Mouse (Mus musculus) adrenal gland, adult 2 months (tissue): ENCODE data around the gene Trip10. TPM values are rescaled to one million over a fixed set of nuclear protein-coding genes. Genes with fewer than 3 reads are reported as not detected.
"Not testable (repeated sequence)": the region's sequence is repeated elsewhere in the genome, so short reads cannot be mapped to it uniquely, and the experiment has no call there.

Experiments used
- DNase-seq: peaks from one replicate; pipeline ENCODE4 v3.0.0; 2021
- polyA plus RNA-seq: library from polyadenylated mRNA; depleted of rRNA; stranded (reverse); fragments of >200 nt; gene quantifications from 2 replicates; pipeline ENCODE4 v1.2.3, GENCODE M21; 2012
- total RNA-seq, 2 experiments: library from RNA; stranded (reverse); gene quantifications; 2 replicates each; pipeline ENCODE4 v1.2.3; 2021

Gene Trip10
- total and polyA plus RNA-seq, 3 experiments: 28.2 to 51.5 (median 44.5) TPM

GRCm38 (mm10) chr17:57264164-57264563 lies 14.9 kb downstream of the Trip10 start:
- no peak for DNase-seq

- DNase-seq: peak; percentile 94
Measured at GRCm38 (mm10) chr17:57264972-57265945, 16.0 kb downstream of the Trip10 start.

DNA sequence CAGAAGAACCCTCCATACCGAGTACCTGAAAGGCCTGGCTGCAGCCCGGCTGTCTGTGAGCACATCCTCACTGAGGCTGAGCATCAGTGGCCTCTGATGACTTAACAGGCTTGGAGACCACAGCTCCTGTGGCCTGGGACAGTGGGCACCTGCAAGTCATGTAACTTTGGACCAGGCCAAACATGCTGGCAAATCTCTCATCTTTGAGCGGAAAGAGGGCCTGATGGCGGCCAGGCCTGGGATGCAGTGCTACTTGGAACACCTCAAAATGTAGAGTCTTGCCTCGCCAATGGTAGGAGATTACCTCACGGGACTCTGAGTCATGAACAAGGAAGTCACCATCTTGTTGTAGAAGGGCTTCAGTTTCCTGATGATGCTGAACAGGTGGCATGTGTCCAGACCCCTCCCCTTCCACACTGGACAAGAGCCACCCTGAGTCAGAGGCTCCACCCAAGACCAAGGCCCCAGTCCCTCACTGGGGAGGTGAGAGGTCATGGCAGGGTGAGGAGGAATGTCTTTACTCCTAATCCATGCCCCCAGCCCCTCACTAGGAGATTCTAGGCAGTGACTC lies 18.4 kb downstream of the Trip10 start:
- DNase-seq: peak; percentile 69

DNA sequence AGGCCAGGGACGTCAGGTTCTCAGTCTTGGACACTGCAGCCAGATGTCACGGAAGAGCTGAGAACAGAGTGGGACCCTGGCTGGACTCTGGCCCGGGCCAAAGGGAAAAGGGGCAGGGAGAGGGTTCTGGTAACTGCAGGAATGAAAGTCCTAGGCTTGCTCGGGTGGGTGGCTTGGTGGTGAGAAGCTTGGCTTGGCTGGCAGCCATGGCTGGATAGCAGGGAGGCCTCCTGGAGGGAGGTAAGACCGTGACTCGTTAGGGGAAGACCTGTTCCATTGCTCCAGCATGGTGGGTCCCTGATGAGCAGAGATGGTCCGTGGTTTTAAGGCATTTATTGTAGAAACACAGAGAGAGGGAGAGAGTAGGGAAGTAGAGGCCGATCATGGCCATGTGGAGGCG lies 22.0 kb downstream of the Trip10 start:
- no peak for DNase-seq

DNA sequence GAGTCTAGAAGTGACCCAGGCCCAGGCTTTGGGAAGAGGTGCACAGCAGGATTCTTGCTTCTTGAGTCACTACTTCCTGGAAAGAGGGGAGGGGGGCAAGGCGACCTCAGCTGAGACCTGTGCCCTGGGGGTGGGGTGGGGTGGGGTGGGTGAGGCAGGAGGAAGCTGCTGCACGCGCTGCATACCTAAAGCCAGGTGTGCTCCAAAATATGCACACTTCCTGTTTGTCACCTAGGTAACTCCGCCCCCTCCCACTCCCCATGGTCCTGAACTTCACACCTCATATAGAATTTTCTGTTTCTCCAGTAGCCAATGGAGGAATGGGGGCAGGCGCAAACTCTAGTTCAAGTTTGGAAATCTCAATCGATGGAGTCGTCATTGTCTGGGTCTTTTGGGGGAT lies 24.6 kb downstream of the Trip10 start:
- DNase-seq: no peak

GRCm38 (mm10) chr17:57274686-57275085 lies 25.4 kb downstream of the Trip10 start:
- no peak for DNase-seq

DNA sequence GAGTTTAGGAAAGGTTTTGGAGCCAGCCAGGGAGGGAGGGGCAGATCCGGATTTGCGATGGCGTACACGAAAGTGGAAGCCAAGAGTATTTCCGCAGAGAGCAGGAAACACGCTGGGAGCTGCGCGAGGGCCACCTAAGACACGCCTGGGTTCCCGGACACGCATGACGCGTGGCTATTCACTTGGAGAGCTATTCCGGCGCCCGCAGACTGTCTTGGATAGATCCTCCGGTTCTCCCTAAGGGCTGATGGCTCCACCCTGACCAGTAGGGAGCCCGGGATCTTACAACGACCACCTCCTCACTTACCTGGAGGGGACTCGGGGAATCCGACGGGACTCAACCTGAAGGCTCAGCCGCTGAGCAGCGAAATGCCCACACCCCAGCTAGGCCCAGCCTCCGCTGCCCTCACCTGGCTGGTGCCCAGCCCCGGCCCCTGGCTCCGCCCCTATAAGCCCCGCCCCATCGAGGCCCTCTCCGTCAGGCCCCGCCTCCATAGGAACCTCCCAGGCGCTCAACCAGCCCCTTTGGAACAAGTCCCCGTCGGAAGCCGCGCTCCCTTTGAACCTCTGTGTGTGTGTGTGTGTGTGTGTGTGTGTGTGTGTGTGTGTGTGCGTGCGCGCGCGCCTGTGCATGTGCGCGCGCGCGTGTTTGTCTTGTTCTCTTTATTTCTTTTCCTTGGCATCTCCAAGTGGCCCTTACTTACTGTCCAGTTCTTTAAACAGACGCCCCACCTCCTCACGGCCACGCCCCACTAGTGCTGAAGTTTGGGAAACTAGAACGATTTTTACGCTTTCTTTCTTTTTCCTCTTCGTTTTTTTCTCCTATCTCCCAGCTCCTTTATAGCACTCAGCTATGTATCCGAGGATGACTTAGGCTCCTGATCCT lies 26.1 kb downstream of the Trip10 start:
- DNase-seq: peak; percentile 97

DNA sequence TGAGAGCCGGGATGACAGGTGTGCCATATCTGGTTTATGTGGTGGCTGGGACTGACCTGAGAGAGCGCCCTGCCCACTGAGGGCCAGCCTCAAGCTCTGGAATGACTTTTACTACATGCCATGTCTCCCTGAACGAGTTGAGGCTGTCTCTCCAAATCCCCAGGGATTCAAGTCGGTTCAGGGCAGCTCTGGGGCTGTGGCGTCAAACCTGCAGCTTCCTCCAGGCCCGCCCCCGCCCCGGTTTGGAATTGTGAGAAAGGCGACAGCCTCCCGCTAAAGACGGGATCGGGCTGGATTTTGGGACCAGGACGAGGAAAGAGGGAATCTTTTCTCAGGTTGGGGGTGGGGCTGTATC lies 26.7 kb downstream of the Trip10 start:
- DNase-seq: peak; percentile 49

DNA sequence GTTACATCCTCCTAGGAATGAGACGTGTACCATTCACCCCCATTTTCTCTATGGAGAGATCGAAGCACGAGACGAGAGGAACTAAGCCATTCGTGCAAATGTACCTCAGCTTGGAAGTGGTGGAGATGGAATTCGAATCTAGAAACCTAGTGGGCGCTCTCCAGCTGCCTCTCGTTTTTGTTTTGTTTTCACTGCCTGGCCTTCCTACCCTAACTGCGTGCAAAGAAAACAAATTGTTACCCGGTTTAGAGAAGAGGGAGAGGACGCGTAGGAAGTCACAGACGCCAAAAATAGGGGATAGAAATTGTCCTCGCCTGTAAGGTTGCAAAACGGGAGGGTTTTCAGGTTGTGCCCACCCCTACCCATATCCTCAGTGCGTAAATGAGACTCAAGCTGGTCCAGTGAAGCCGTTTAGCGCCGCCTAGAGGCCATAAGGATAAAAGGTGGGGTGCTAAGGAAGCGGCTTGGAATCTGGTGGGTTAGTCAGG lies 27.4 kb downstream of the Trip10 start:
- DNase-seq: peak; percentile 85

GRCm38 (mm10) chr17:57277598-57278261 lies 28.5 kb downstream of the Trip10 start:
- not testable (repeated sequence) for DNase-seq

DNA sequence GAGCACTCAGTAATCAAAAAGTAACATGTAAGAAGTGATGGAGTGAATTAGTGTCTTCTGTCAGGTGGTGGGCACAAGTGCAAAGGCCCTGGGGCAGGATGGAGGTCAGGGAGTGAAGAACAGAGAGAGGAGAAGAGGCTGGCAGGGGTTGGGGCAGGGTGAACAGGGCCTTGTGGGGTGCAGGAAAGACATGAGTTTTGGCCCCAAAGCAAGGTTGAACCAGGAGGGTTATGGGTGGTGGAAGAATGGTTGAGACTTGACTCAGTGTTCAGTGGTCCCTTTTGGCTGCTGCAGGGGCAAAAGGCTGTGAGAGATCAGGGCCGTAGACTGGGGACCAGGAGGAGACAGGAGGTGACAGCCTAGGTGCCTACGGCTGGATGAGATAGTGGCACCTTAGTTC lies 29.3 kb downstream of the Trip10 start:
- no peak for DNase-seq

GRCm38 (mm10) chr17:57278943-57279590 lies 29.8 kb downstream of the Trip10 start, which contains the start of gene Vav1:
TSS of gene Vav1 (plus strand) at chr17:57279100.
- DNase-seq: peak; percentile 36

DNA sequence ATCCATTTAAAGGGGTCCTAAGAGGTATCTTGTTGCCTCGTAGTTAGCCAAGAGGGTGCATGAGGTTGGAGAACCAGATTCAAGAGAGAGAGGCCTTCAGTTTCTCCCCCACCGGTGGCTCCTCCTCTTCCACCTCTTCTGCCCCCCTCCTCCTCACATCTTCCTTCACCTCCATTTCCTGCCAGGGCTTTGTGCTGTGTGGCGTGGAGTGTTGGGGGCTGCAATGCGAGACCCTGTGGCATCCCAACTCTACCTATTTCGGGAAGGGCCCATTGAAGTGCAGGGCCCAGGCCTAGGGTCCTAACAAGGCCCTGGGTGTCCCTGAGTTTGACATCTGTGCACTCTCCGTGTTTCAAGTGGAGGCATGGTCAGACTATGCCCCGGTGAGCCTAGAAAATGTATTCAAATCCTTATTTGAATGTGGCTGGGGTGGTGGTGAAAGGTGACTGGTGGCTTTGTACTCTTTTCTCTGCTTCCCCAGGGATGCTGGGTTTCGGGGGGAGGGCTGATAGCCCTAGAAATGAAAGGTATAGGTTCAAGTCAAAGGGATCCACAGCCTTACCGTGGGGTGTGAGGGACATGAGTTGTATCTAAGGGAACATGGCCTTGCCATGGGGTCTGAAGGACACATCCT lies 30.5 kb downstream of the Trip10 start:
- DNase-seq: no peak

- no peak for DNase-seq
Measured at GRCm38 (mm10) chr17:57280411-57280810, 31.2 kb downstream of the Trip10 start.

DNA sequence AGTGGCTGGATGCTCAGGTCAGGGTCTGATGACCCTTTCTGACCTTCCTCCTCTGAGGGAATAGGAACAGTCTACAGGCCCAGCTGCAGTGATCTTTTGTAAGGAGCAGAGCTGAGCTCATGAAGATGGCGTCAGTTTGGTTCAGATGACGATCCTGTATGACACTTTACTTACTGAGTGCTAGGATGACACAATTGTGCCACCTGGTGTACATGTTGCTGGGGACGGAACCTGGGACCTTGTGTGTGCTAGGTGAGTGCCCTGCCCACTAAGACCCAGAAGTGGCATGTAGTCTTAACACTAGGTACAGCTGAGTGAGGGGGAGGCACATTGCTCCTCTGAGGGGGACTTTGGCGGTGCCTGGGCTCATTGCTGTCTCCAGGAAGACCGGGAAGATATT lies 34.7 kb downstream of the Trip10 start:
- DNase-seq: no peak

GRCm38 (mm10) chr17:57285077-57285476 lies 35.8 kb downstream of the Trip10 start:
- DNase-seq: no peak

- no peak for DNase-seq
Measured at GRCm38 (mm10) chr17:57286718-57287355, 37.6 kb downstream of the Trip10 start.

- DNase-seq: no peak
Measured at GRCm38 (mm10) chr17:57289252-57289651, 40.0 kb downstream of the Trip10 start.

GRCm38 (mm10) chr17:57290001-57290670 lies 40.9 kb downstream of the Trip10 start:
- DNase-seq: no peak

DNA sequence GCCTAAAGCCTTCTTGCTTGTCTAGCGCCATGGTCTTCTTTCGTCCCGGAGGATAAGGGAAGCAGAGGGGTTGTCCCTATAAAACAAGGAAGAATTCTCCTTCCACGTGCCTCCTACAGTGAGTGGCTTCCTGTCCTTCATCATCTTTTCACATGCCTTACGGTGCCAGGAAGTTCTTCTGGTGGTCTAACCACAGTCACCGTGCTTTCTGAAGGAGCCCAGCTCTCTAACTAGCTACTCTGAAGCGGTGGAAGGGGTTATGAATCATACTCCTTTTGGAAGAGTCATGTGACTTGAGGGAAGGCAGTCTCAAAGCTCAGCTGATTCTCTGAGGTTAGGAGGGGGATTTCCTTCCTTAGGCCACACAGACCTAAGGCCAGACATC lies 41.4 kb downstream of the Trip10 start:
- no peak for DNase-seq
